Mouse (Mus musculus): Measurements from ENCODE around the gene Krt80.
"Not testable (repeated sequence)": the region's sequence is repeated elsewhere in the genome, so short reads cannot be mapped to it uniquely, and the experiment has no call there.

Krt80 gene

DNA sequence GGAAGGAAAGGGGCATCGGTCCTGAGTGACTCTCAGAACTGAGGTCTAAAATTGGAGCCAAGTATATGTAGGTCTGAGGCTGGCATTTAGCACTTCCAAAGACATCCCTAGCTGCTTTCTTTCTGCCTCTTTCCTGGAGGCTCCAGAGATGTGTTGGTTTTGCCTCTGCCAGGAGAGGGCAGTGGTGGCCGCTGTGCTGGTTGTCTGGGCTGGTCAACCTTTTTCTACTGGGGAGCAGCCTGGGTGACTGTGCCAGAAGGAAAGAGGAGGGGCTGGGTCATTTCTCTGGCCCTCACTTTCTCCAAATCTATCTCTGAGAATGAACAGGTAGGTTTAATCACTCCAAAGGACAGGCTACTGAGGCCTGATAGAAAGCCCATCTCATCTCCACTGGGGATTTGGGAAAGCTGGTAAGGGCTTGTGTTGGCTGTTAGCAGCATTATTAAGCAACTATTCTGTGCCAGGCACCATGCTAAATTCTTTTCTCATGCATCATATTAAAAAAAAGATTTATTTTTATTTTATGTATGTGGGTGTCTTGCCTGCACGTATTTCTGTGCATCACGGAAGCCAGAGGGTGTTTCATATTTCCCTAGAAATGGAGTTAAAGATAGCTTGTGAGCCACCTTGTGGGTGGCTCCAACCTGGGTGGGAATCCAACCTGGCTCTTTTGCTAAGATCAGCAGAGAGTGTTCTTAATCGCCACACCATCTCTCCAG, 28.0 kb downstream of the Krt80 start:
- DNase-seq (ENCODE audit: low spot score), result no peak

DNA sequence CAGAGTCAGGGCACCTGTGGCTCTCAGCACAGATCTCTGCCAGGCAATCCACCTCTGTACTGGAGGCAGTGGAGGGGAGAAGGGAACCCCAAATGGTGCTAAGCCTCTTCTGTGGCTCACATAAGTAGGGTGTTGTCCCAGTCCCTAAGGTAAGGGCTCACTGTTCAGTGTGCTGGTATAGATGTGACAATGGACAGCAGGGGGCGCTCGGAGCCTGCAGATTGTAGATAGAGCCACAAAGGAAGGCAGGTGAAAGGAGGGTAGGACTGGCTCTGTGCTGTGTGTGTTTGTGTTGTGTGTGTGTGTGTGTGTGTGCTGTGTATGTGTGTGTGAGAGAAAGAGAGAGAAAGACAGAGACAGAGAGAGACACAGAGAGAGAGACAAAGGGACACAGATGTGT, 30.4 kb downstream of the Krt80 start:
- peak; percentile 51 for DNase-seq (ENCODE audit: low spot score)

DNA sequence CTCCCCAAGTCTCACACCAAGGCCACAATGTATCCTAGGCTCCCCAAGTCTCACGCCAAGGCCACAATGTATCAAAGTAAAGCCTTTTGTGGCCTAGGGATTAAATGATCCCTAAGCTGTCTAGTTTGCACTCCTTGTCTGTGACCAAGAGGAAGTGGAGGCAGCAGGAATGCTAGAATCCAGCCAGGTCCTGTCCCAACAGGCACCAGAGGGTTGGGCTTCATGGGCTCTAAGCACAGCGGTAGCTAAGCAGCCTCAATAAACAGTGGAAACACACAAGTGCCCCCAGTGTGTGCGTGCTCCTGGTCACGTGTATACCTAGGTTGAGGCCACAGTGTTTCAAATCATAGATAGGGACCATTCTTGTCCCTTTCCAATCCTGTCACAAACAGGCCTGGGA, 31.6 kb downstream of the Krt80 start:
- no peak for DNase-seq (ENCODE audit: low spot score)

DNA sequence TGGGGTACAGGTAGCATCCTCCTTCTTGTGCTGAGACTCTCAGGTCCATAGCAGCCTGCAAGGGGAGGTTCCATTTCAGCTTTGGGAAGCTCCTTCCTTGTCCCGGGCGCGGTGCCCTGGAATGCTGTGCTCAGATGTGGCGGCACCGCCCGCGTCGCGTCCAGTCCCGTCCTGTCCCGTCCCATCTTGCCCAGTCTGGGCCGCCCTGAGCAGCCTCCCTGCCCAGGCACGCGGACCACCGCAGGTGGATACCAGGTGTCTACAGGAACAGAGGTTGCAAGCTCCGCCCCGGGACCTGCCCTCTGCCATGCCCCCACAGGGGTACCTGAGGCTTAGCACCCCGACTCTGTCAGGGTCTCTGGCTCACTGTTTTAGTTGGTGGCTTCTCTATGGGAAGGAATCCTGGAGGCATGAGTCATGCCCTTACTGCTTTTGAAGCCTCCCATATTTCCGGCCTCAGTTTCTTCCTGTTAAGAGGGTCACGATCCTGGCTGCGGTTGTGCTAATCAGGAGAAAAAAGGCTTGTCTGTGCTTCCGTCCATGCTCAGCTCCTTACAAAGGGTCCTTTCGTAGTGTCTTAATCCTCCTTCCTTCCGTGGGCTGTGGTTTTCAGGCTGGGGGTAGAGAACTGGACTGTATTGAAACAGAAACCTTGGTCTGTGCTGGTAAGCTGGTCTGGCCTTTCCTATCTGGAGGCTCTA, 33.3 kb downstream of the Krt80 start:
- DNase-seq (ENCODE audit: low spot score), result no peak

DNA sequence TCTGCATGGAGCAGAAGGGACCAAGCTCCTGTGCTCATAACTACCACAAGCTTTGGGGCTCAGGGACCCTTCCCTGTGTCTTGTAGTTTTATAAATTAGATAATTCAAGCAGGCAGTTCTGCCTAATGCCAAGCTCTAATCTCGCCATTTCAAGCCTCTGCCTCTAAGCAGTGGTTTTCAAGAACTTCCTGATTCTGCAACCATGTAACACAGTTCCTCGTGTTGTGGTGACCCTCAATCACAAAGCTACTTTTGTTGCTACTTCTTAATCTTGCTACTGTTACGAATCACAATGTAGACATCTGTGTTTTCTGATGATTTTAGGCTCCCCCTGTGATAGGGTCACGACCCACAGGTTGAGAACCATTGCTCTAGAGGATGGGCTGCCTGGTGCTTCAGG, 36.3 kb downstream of the Krt80 start:
- DNase-seq (ENCODE audit: low spot score), result no peak

DNA sequence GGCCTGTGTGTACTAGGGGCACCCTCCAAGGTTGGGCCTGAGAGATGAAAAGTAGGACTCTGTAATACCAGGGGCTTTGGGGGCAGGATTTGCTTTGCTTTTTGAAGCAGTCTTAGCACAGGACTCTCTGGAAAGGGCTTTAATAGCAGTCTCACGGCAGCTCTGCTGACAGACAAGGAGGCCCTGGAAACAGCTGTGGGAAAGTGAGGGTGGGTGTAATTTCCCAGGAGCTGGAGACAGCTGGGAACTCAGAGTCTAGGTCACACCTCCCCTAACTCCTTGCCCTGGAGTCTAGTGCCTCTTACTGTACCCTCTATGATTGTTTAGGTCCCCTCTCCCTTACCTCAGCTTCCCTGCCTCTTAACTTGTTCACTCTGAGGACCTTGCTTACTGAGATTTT, 36.8 kb downstream of the Krt80 start:
- DNase-seq (ENCODE audit: low spot score), result no peak

DNA sequence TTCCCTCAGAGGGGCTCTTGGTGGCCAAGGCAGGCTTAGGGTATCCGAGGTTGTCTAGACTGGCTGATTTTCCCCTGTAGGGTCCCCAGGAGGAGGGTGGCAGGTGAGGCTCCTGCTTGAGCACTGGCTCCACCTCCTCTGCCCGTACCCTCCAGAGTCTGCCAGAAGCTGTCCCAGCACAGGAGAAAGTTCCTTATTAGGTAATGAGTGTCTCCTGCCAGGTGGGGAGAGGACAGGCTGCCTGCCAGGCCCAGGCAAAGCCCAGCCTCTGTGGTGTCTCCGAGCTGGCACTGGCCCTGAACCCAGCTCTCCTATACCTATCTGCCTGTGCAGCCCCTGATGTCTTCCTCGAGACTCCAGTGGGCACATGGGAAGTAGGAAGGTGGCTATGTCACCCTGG, 37.6 kb downstream of the Krt80 start:
- DNase-seq (ENCODE audit: low spot score), result no peak

DNA sequence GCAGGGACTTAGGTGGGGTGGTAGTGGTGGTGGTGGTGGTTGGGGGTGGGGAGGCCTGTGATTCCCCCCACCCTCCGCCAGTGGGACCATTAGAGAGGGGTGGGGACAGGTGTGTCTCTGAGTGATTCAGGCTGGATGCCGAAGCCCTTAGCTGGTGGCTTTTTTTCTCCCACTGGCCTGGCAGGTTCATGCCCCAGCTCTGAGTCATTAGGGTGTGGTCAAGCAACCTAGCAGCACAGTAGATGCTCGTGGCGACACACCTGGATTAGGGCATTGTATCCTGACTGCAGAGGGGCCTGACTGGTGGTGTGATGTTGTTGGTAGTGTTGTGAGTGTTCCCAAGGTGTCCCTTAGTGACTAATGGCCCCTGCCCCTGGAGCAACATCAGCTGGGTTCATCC, 38.9 kb downstream of the Krt80 start:
- DNase-seq (ENCODE audit: low spot score), result no peak

DNA sequence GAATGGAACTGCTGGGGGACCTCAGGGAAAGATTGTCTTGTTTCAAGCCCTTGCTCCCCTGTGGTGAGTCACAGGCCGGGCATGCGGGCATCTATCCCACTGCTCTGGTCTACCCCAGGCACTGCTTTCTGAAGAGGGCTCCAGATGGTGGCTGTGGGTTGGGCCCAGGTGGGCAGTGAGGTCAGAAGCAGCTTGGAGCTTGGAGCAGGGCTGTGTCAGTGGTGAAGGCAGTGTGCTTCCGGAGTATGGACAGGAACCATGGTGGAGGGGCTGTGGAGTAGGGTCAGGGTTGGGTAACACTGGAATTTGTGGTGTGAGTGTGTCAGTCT, 40.4 kb downstream of the Krt80 start:
- no peak for DNase-seq (ENCODE audit: low spot score)

DNA sequence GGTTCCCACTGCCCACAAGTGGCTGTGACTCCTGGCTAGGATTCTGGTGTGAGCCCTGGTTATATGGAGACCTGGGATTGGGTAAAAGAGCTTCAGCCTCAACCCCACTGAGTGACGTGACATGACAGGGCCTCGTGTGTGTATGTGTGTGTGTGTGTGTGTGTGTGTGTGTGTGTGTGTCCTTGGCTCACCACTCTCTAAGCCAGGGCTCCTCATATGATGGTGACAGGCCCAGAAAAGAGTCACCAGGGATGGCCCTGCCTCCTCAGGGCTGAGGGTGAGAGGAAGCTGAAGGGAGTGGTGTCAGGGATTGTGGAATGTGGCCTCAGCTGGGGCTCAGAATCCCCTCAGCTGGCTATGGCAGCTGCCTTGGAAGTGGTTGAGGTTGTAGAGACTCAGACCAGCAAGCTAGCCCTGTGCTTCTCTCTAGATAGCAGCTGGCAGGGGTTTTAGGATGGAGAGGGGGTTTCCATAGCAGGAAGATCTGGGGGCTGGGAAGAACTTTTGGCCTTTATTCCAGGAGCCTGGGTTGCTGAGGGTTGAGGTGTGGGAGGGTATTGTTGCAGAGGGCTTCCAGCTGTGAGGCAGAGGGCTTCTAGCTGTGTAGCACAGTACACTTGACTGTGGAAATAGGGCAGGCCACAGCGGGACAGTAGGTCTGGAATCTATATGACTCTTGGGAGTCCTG, 40.9 kb downstream of the Krt80 start:
- no peak for DNase-seq (ENCODE audit: low spot score)

DNA sequence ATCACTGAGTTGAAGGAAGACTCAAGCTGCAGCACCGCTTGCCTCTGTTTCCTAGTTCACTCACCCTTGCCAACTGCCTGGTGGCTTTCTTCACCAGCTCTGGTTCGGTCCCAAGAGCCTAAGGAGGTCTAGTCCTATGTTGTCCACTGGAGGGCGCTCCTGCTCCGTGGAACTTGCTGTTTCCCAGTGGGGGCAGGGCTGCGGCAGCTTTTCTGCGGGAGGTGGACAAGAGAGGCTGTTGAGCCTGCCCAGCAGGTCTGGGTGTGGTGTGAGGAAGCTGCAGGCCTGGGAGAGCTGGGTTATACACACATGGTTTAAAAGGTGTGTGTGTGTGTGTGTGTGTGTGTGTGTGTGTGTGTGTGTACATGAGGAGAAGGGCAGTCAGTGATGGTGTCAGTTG, 42.7 kb downstream of the Krt80 start:
- peak; percentile 76 for DNase-seq (ENCODE audit: low spot score)

DNA sequence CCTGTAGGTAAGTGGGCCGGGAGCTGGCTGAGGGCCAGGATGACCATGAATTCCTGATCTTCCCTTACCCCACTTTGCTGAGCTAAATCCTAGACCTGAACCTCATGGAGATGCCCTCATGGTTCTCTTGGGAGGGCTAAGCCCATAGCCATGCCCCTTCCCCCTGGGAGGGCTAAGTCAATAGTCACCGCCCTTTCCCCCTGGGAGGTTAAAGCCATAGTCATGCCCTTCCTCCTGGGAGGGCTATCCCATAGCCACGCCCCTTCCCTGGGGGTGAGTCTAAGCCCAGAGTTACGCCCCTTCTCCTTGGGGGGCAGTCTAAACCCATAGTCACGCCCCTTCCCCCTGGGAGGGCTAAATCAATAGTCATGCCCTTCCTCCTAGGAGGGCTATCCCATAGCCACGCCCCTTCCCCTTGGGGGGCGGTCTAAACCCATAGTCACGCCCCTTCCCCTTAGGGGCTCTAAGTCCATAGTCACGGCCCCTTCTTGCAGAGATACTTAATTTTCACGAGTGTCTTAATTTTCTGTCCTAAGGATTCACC, 43.9 kb downstream of the Krt80 start:
- DNase-seq (ENCODE audit: low spot score), result peak; percentile 37

DNA sequence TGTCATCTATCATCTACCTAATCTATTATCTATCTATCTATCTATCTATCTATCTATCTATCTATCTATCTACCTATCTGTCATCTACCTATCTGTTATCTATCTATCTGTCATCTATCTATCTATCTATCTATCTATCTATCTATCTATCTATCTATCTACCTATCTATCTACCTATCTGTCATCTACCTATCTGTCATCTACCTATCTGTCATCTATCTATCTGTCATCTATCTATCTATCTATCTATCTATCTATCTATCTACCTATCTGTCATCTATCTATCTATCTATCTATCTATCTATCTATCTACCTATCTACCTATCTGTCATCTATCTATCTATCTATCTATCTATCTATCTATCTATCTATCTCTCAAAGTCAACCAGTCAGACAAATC, 45.6 kb downstream of the Krt80 start:
- not testable (repeated sequence) for DNase-seq (ENCODE audit: low spot score)

DNA sequence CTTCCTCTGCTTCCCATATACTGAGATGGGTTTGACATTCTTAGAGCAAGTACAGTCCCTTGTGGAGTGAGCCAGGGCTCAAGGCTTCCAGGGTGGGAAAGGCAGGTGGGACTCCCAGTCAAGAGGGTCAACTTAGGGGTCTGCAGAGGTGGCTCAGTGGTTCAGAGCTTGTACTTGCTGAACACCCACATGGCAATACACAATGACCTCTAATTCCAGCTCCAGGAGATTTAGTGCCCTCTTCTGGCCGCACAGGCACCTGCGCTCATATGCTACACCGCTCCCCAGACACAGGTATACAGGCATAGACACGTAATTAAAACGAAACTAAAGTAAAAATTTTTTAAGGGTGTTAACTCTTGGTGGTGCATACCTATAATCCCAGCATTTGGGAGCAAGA, 46.5 kb downstream of the Krt80 start:
- DNase-seq (ENCODE audit: low spot score), result no peak

DNA sequence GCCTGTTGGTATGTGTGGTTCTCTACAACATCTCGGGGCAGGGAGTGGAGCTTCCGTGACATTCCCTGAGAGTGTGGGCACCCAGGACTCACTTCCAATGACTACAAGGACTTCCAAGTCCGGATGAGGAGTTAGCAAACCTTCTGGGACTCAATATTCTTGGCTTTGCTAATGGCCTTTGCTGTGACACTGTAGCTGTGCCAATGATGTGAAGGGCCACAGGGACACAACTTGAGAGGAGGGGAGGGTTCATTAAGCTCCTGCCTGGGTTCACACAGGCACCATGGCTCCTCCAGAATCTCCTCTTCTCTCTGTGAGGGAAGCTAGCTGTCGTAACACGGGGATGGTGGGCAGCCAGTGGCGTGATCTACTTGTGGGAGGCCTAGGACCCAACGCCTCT, 47.3 kb downstream of the Krt80 start:
- no peak for DNase-seq (ENCODE audit: low spot score)

DNA sequence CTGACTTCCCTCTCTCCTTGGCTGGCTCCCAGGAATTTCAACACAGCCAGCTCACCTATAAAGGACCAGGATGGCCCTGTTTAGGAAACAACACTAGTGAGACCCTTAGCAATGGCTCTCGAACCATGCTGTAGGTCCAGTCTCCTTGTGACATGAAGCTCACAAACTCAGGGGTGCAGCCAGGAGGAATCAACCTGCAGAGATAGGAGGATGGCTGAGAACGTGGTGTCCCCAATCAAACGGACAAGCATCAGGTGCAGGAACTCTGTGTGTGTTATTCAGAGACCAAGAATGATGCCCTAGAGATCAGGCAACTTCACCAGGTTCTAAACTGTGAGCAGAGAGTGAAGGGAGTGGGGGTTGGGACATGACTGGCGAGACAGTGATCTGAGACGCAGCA, 47.9 kb downstream of the Krt80 start:
- DNase-seq (ENCODE audit: low spot score), result no peak

DNA sequence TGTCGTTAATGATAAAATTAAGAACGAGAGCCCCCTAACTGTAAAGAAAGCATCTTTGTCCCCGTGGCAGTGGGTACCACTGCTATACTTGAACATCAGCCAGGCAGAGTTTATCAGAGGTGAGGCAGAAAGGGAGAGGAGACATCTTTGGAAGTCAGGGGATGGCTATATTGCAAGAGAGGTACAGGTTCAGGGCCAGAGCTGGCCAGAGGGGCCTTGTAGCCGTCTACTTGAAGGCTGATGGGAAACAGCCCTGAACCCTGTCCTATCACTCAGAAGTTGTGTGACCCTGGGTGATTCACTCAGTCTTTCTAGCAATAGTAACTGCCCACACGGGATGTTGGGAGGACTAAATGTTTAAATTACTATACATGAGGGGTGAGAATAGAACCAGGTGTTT, 48.8 kb downstream of the Krt80 start:
- no peak for DNase-seq (ENCODE audit: low spot score)

DNA sequence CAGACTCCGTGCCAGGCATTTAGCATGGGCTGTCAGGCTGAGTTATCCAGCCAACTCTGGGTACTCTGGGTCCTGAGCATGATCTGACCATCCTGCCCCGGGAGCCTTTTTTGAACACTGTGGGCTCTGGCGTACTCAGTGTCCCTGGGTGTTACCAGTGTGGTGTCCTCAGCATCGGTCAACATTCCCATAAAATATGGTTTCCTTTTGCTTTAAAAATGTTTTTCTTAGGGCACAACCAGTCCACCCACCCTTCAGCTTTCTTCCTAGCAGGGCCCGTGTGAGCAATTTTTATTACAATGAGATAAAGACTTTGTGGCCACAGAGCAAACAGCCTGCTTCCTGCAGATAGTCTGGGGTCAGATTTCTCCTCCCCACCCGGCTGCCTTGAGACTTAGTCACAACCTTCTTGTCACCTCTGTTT, 49.3 kb downstream of the Krt80 start:
- DNase-seq (ENCODE audit: low spot score), result no peak

DNA sequence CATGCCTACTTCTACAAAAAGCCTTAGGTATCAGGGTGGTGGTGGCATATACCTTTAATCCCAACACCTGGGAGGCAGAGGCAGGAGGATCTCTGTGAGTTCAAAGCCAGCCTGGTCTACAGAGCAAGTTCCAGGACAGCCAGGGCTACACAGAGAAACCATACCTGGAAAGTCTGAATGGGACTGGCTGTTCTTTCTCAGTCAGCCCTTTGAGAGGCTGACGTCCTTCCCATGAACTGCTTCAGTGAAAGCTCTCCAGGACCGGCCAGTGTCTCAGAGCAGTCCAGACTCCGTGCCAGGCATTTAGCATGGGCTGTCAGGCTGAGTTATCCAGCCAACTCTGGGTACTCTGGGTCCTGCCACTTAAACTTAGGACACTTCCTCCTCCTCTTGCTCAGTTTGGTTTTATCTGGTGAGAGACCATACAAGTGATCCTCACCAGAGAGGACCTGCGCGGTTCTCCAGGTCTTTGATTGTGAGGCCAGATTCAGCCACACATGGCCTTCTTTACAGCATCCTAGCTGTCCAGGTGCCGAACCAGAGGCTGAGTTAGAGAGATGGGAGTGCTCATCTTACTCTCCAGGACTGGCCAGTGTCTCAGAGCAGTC, 49.8 kb downstream of the Krt80 start:
- no peak for DNase-seq (ENCODE audit: low spot score)

DNA sequence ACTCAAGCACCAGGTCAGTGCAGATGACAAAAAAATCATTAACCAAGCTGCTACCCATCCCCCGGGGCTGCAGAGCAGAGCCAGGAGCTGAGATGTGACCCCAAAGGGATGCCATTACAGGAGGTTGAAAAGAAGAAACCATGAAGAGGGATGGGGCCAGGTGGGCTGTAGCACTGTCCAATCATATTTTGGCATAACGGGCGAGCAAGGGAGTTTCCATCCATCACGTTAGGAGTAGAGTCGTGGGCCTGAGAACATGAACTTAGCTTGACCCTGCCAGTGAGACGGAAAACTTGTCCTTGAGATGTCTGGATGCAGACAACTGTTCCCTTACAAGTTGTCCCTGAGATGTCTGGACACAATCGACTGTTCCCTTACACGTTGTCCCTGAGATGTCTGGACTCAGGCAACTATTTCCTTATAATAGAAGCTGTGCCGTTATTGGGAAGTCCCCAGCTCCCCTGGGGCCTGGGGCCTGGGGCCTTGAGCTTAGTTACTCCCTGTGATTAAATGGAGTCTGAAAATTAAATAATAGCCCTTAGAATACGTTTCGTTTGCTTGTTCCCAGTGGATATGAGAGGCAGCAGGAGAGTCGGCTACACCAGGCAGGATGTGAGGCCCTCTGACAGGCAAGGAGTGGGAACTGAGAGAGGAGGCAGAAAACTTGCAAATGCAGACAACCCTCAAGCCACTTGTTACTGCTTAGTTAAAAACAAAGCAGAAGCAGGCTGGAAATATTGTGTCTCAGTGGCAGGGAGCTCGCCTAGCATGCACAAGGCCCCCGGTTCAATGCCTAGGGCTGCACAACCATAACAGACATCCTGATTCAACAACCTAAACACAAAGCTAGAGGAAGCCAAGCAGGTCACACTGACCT, 50.8 kb downstream of the Krt80 start:
- peak; percentile 53 for DNase-seq (ENCODE audit: low spot score)

DNA sequence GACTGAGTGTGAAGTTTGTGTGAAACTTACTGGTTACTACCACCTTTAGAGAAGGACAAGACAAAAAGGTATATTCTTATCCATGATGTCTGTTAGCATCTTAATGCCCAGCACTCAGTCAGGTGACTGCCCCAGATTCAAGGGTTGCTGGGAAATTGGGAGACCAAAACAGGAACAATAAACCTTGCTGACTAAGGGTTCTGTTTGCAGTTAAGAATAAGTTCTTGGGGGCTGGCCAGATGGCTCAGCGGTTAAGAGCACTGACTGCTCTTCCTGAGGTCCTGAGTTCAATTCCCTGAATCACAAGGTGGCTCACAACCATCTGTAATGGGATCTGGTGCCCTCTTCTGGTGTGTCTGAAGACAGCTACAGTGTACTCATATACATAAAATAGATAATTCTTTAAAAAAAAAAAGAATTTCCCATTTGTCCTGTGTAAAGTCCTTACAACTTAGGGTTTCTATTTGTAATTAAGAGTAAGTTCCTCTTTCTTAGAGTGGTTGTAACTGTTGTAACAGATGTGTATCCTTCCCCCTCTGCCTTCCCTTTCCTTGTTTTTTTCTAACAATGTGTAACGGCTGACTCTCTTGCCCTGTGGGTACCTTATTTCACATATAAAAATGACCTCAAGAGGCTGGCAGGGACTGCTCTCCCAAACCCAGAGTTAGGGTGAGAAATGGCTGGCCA, 52.0 kb downstream of the Krt80 start:
- DNase-seq (ENCODE audit: low spot score), result no peak

Data from testis, postnatal 14 days (tissue).